Mouse (Mus musculus) liver, postnatal 0 days (tissue): ENCODE data around the gene Add3. TPM values are rescaled to one million over a fixed set of nuclear protein-coding genes. Genes with fewer than 3 reads are reported as not detected.

Source experiments
- ATAC-seq: fragments of 200-750 bp; cut with Nextera tagmentation; 2 replicates; pipeline ENCODE4 v1.8.0; 2017; ENCODE audit warnings: mild to moderate bottlenecking, moderate library complexity
- DNase-seq: peaks from one replicate; pipeline ENCODE4 v3.0.0-alpha.2; 2016
- H3K27ac ChIP-seq: fragments of 300-500 bp; sonication (generic); 2 replicates; pipeline ENCODE4 v1.5.1; 2014; ENCODE audit warnings: antibody characterized with exemption, moderate library complexity, mild to moderate bottlenecking, low read depth
- H3K27me3 ChIP-seq: fragments of 300-500 bp; sonication (generic); 2 replicates; pipeline ENCODE4 v1.6.1; 2014; ENCODE audit warnings: low read length, control low read depth, mixed read lengths; ENCODE audit not compliant: insufficient read depth
- H3K36me3 ChIP-seq: fragments of 300-500 bp; sonication (generic); replicated peaks from 2 replicates; pipeline ENCODE4 v1.6.1; 2014; ENCODE audit warnings: mild to moderate bottlenecking, control low read depth, low read length, moderate library complexity, mixed read lengths; ENCODE audit not compliant: insufficient read depth
- H3K4me1 ChIP-seq: fragments of 300-500 bp; sonication (generic); 2 replicates; pipeline ENCODE4 v1.6.1; 2014; ENCODE audit warnings: antibody characterized with exemption, mild to moderate bottlenecking, control low read depth; ENCODE audit not compliant: insufficient read depth
- H3K4me2 ChIP-seq: fragments of 300-500 bp; sonication (generic); 2 replicates; pipeline ENCODE4 v1.6.1; 2014; ENCODE audit warnings: low read depth, mild to moderate bottlenecking, low read length, moderate library complexity, mixed read lengths
- H3K4me3 ChIP-seq: fragments of 300-500 bp; sonication (generic); 2 replicates; pipeline ENCODE4 v1.5.1; 2014; ENCODE audit warnings: low read depth, low read length
- H3K9ac ChIP-seq: fragments of 300-500 bp; sonication (generic); replicated peaks from 2 replicates; pipeline ENCODE4 v1.6.1; 2014; ENCODE audit warnings: mild to moderate bottlenecking, moderate library complexity
- H3K9me3 ChIP-seq: fragments of 300-500 bp; sonication (generic); 2 replicates; pipeline ENCODE4 v1.6.1; 2016; ENCODE audit warnings: mild to moderate bottlenecking, control low read depth, low read length, mixed read lengths
- CTCF ChIP-seq: sonication (generic); IDR thresholded peaks from 2 replicates; pipeline ENCODE4 v1.5.1; 2016; ENCODE audit warnings: antibody characterized with exemption, low read depth
- EP300 ChIP-seq: IDR thresholded peaks from 2 replicates; pipeline ENCODE4 v1.6.1; 2016; ENCODE audit warnings: antibody characterized with exemption, low read depth, mild to moderate bottlenecking
- WGBS: fragments of 180-500 bp; shearing (Covaris S2); extraction: QIAGEN DNeasy Blood & Tissue Kit; methylation state at CpG from one replicate; pipeline ENCODE4 v1.1.7; 2014; ENCODE audit not compliant: insufficient replicate concordance; 5-methylcytosine and 5-hydroxymethylcytosine counted together
- polyA plus RNA-seq: library from polyadenylated mRNA; unstranded; fragments of >200 nt; fragmentation: Nextera tagmentation; extraction: Ambion mirVana; gene quantifications from 2 replicates; pipeline ENCODE4 v1.2.1, GENCODE M21; 2015

Add3 gene
- polyA plus RNA-seq, 1 experiment from 2014 or later, result 21.4 TPM

DNA sequence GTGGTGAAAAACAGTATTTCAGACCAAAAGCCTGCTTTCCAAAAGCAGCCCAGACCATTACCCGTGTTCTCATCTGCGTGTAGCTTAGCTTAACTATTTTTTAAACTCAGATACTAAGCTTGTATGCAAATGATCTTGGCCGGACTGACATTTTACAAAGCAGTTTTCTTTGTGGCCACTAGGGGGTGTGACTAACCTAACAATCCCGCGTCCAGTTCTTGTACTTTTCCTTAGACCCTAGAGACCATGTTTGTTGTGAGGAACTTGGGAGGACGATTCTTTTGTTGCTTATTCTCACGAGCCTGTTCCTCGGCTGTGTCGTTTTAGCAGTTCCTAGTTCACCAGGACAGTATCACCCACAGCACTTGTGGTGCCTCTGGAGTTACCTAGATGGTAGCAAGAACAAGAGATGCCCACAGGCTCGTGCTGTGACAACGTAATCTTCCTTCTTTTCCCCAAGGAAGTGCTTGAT, 107.8 kb downstream of the Add3 start:
- H3K4me1 ChIP-seq, result peaks cover 14% of the 10 kb centered on the region
- 17% methylated on average over 11 of the region's 11 CpGs for WGBS
- TF ChIP-seq EP300 (no peak), CTCF (peak; percentile 96)
- H3K36me3 ChIP-seq, result peaks cover 26% of the 10 kb centered on the region
- H3K9me3 ChIP-seq, result no peaks in the 10 kb centered on the region
- no peak overlapping the region for H3K27ac ChIP-seq
- no peak overlapping the region for H3K9ac ChIP-seq
- no peaks in the 10 kb centered on the region for H3K27me3 ChIP-seq
- peak overlapping the region; percentile 38; the same call in 1 of the 2 replicates for H3K4me2 ChIP-seq
- peak; percentile 51 for DNase-seq
- no peak overlapping the region for H3K4me3 ChIP-seq
- peak; percentile 31 for ATAC-seq

DNA sequence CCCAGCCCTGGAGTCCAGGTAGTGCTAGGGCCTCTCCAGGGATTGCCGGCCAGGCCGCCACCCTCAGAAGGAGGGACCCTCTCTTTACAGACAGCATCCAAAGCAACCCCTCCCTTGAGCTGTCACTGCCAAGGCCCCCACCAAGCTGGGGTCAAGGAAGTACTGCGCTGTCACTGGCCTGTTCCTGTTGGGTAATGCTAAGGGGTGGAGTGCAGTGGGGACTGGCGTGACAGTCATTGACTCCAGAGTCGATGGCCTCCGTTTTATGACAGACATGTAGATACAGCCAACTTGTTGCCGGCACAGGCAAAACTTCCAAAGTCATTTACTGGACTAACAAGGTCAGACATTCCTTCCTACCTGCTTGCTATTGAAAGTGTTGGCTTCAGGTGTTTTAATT, 110.8 kb downstream of the Add3 start:
- Histone ChIP-seq H3K9me3 (no peaks in the 10 kb centered on the region), H3K4me3 (no peak overlapping the region), H3K27ac (peak overlapping the region; percentile 86), H3K36me3 (peaks cover 6% of the 10 kb centered on the region; the same call in 1 of the 2 replicates), H3K4me2 (peak overlapping the region; percentile 41), H3K4me1 (peaks cover 25% of the 10 kb centered on the region), H3K27me3 (no peaks in the 10 kb centered on the region), H3K9ac (no peak overlapping the region)
- TF ChIP-seq EP300, result no peak
- TF ChIP-seq CTCF, result no peak
- ATAC-seq (peak; percentile 78), DNase-seq (peak; percentile 54)
- WGBS, result 58% methylated on average over 7 of the region's 7 CpGs

DNA sequence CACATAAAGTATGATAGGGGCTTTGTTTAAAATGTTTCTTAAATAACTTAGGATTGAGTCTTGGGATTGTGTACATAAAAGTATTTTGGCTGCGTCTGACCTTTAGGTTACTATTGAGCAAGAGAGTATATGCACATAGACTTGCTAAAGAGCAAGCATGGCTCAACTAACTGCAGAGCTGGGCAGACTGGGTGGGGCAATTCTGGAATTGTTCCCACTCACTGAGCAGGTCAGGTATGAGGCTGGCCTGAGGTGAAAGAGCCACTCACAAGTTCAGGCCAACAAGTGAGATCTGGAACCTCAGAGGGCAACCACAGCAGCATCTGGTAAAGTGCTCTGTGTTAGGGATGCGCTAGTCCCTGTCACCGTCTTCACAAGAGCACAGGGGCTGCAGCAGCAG, 111.4 kb downstream of the Add3 start:
- TF ChIP-seq CTCF, result no peak
- no peak for TF ChIP-seq EP300
- ATAC-seq (peak; percentile 74), DNase-seq (peak; percentile 62)
- Histone ChIP-seq H3K27ac (peak overlapping the region; percentile 86), H3K9ac (peak overlapping the region; percentile 31; the same call in 1 of the 2 replicates), H3K27me3 (no peaks in the 10 kb centered on the region), H3K9me3 (no peaks in the 10 kb centered on the region), H3K36me3 (peaks cover 3% of the 10 kb centered on the region; the same call in 1 of the 2 replicates), H3K4me2 (peak overlapping the region; percentile 45), H3K4me3 (peak overlapping the region; percentile 11; the same call in 1 of the 2 replicates), H3K4me1 (peaks cover 31% of the 10 kb centered on the region)
- 69% methylated on average over 3 of the region's 3 CpGs for WGBS

DNA sequence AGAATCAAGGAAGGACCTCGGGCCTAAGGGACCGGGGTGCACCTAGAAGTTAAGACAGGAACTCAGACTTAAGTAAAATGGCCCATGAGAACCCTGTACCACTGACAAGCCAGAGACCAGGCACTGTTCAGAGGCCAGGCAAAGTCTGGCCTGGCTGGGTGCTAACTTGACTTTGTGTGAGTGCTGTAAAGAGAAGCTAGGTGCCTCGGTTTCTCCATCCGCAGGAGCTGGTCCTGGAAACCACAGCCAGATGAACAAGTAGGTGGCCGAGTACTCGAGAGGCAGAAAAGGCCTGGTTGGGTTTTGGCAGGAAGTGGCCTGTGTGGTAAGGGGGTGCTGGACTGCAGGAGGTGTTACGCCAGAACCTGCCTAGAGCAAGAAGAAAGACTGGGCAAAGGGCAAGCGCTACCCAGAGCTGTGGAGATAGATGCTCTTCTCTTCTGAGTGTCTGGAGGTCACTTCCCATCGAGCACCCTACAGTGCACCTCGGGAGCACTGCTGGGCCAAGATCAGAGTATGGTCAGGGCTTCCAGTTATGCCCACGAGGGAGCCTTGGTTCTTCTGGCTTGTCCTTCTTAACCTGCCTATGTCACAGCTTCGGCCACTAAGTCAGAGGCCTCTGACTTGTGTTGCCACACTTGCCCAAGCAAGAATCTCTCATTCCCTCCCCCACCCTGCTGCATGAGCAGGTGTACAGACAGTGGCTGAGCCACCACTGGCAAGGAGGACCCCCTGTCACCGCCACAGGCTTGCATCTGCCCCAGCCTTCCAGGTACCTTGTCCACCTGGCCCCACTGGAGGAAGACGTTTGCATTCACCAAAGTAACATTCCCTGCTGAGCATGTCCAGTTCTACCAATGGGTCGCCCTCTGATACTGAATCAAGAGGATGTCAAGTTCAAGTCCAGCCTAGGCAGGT, 112.1 kb downstream of the Add3 start:
- DNase-seq (peak; percentile 42), ATAC-seq (no peak)
- H3K4me1 ChIP-seq, result peaks cover 38% of the 10 kb centered on the region
- no peaks in the 10 kb centered on the region for H3K27me3 ChIP-seq
- TF ChIP-seq CTCF (no peak), EP300 (no peak)
- 66% methylated on average over 15 of the region's 15 CpGs for WGBS
- H3K4me2 ChIP-seq, result peak overlapping the region; percentile 45
- no peaks in the 10 kb centered on the region for H3K9me3 ChIP-seq
- H3K36me3 ChIP-seq, result peaks cover 3% of the 10 kb centered on the region; the same call in 1 of the 2 replicates
- H3K27ac ChIP-seq, result peak overlapping the region; percentile 86
- peak overlapping the region; percentile 11; the same call in 1 of the 2 replicates for H3K4me3 ChIP-seq
- peak overlapping the region; percentile 31; the same call in 1 of the 2 replicates for H3K9ac ChIP-seq

DNA sequence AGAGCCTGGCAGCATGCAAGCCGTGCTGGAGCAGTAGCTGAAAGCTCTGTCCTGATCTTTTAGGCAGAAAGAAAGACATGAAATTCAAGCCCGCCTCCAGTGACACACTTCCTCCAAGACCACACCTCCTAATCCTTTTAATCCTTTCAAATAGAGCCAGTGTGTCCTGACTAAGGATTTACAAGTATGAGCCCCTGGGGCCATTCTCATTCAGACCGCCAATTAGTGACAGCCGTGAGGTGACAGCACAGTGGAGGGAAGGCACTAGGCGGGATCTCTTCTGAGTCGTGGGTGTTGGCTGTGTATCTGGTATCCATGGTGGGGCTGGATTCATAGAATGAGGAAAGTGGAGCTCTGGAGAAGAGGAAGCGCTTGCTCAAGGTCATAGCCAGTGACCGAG, 116.1 kb downstream of the Add3 start:
- Histone ChIP-seq H3K4me1 (peaks cover 66% of the 10 kb centered on the region), H3K27me3 (no peaks in the 10 kb centered on the region), H3K27ac (peak overlapping the region; percentile 99), H3K36me3 (no peaks in the 10 kb centered on the region), H3K9me3 (no peaks in the 10 kb centered on the region), H3K9ac (no peak overlapping the region), H3K4me3 (0 out of 2 replicates have a peak overlapping the region, but pooled peaks have one; percentile 30), H3K4me2 (peak overlapping the region; percentile 61)
- 88% methylated on average over 8 of the region's 8 CpGs for WGBS
- DNase-seq, result no peak
- ATAC-seq, result no peak
- TF ChIP-seq EP300 (no peak), CTCF (no peak)

DNA sequence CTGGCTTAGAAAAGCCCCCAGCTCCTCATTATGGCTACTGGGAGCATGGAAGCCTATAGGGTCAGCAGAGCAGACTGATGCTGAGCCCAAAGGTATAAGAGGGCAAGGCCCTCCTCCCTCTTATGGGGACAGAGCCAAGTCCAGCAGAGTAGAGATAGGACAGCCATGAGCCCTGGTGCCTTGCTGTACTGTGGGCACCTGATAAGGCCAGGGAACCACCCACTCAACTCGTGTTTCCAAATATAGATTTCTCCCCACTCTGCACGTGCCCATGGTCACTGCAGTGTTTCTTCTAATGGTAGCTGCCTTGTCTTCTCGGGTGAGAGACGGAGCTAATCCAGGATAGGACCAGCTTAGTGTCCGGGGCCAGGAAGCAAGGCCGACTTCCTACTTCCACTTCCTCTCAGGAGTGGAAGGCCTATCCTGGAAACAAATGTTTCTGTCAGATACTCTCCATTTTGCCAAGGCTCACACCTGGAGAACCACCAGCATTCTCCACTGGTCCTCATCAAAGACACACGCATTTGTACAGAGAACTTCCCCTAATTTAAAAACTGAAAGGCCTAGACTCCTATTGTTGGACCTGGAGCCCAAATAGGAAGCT, 116.8 kb downstream of the Add3 start:
- Histone ChIP-seq H3K4me2 (peak overlapping the region; percentile 61), H3K36me3 (no peaks in the 10 kb centered on the region), H3K27ac (peak overlapping the region; percentile 99), H3K9me3 (no peaks in the 10 kb centered on the region), H3K4me3 (peak overlapping the region; percentile 30; the same call in 1 of the 2 replicates), H3K9ac (peak overlapping the region; percentile 64), H3K27me3 (no peaks in the 10 kb centered on the region), H3K4me1 (peaks cover 61% of the 10 kb centered on the region)
- TF ChIP-seq EP300, result peak; percentile 93
- TF ChIP-seq CTCF, result no peak
- WGBS, result 42% methylated on average over 7 of the region's 7 CpGs
- peak; percentile 84 for ATAC-seq
- peak; percentile 75 for DNase-seq
